Mouse (Mus musculus) neural tube, embryonic 14.5 days (tissue): ENCODE results near the gene Dnaja1. TPM values are rescaled to one million over a fixed set of nuclear protein-coding genes. Genes with fewer than 3 reads are reported as not detected.

Experiments used
- ATAC-seq: fragments of 200-750 bp; cut with Nextera tagmentation; 2 replicates; pipeline ENCODE4 v1.8.0; 2017; ENCODE audit warnings: low read depth, mild to moderate bottlenecking, moderate TSS enrichment, moderate library complexity
- H3K27ac ChIP-seq: fragments of 300-500 bp; sonication (generic); 2 replicates; pipeline ENCODE4 v1.5.1; 2014; ENCODE audit warnings: low read depth, mild to moderate bottlenecking, control low read depth, low read length, moderate library complexity, mixed read lengths
- H3K27me3 ChIP-seq: fragments of 300-500 bp; sonication (generic); 2 replicates; pipeline ENCODE4 v1.6.1; 2014; ENCODE audit warnings: low read length; ENCODE audit not compliant: control insufficient read depth, insufficient read depth
- H3K36me3 ChIP-seq: fragments of 300-500 bp; sonication (generic); 2 replicates; pipeline ENCODE4 v1.6.1; 2014; ENCODE audit warnings: low read length, mixed read lengths; ENCODE audit not compliant: control insufficient read depth, insufficient read depth
- H3K4me1 ChIP-seq: fragments of 300-500 bp; sonication (generic); 2 replicates; pipeline ENCODE4 v1.6.1; 2014; ENCODE audit warnings: low read length; ENCODE audit not compliant: control insufficient read depth, insufficient read depth
- H3K4me2 ChIP-seq: fragments of 300-500 bp; sonication (generic); 2 replicates; pipeline ENCODE4 v1.6.1; 2014; ENCODE audit warnings: mild to moderate bottlenecking, low read depth, low read length, control low read depth
- H3K4me3 ChIP-seq: fragments of 300-500 bp; sonication (generic); 2 replicates; pipeline ENCODE4 v1.5.1; 2014; ENCODE audit warnings: low read depth, low read length, control low read depth, mixed read lengths
- H3K9ac ChIP-seq: fragments of 300-500 bp; sonication (generic); replicated peaks from 2 replicates; pipeline ENCODE4 v1.6.1; 2014; ENCODE audit warnings: low read depth, mild to moderate bottlenecking, control low read depth, low read length, mixed read lengths
- H3K9me3 ChIP-seq: fragments of 300-500 bp; sonication (generic); 2 replicates; pipeline ENCODE4 v1.6.1; 2016; ENCODE audit warnings: low read length; ENCODE audit not compliant: control insufficient read depth
- WGBS: fragments of 180-500 bp; shearing (Covaris S2); extraction: QIAGEN DNeasy Blood & Tissue Kit; methylation state at CpG from one replicate; pipeline ENCODE4 v1.1.7; 2014; 5-methylcytosine and 5-hydroxymethylcytosine counted together
- polyA plus RNA-seq: library from polyadenylated mRNA; unstranded; fragments of >200 nt; fragmentation: Nextera tagmentation; extraction: Ambion mirVana; gene quantifications from 2 replicates; pipeline ENCODE4 v1.2.1, GENCODE M21; 2014

The Dnaja1 gene
- polyA plus RNA-seq, 1 experiment from 2014 or later, result 653 TPM

DNA sequence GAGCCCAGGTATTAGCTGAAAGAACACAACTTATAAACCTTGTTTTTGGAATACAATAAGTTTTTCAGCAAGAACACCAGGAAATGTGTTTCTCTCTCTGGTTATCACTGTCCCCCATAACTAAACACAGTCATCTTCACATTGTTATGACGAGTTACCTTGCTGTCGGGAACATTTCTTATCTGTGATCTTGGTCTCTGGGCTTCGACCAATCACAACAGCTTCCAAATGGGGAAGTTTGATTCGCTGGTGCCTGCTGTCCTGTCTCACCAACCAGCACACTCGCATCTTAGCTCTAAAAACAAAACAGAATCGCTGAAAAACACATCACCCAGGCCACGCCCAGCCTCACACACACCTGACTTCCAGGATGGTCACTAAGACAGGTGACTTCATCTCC lies 24.9 kb upstream of the Dnaja1 start:
- Histone ChIP-seq H3K27ac (no peak overlapping the region), H3K4me1 (peaks cover 6% of the 10 kb centered on the region), H3K9me3 (no peaks in the 10 kb centered on the region), H3K36me3 (peaks cover 24% of the 10 kb centered on the region), H3K4me3 (no peak overlapping the region), H3K4me2 (no peak overlapping the region), H3K27me3 (no peaks in the 10 kb centered on the region), H3K9ac (no peak overlapping the region)
- no peak for ATAC-seq
- 85% methylated on average over 7 of the region's 7 CpGs for WGBS

DNA sequence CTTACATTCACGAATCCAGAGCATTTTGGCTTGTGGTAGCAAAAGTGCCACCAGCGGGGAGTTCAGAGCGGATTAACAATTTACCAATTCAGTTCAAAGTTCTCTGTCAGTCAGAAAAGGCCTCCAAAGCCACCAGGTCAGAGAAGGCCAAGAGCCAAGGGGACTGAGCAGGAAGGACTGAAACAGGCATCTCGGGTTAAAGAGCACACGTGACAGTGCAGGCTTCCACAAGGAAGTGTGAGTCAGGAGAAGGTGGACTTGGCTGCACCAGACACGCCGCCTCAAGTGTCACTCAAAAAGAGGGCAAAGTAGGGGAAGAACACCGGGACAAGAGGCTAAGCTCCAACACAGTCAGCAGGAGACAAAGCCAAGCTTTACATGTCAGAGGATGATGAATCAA lies 21.7 kb upstream of the Dnaja1 start:
- H3K9me3 ChIP-seq, result no peaks in the 10 kb centered on the region
- no peak overlapping the region for H3K4me3 ChIP-seq
- no peak overlapping the region for H3K4me2 ChIP-seq
- WGBS, result 90% methylated on average over 8 of the region's 8 CpGs
- no peak overlapping the region for H3K9ac ChIP-seq
- peaks cover 15% of the 10 kb centered on the region for H3K4me1 ChIP-seq
- no peak overlapping the region for H3K27ac ChIP-seq
- H3K27me3 ChIP-seq, result no peaks in the 10 kb centered on the region
- ATAC-seq, result no peak
- H3K36me3 ChIP-seq, result peaks cover 6% of the 10 kb centered on the region; the same call in 1 of the 2 replicates

DNA sequence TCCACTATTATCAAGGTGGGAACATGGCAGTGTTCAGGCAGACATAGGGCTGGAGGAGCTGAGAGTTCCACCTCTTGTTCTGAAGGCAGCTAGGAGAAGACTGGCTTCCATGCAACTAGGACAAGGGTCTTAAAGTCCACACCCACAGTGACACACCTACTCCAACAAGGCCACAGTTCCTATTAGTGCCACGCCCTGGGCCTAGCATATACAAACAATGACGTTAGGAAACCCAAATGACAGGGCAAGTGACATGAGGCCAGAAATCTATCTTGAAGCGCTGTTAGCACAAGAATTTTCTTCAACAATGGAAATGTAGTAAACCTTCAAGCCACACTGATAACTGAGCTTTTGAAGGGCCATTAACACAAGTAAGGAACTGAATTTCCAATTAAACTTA lies 20.2 kb upstream of the Dnaja1 start:
- H3K4me3 ChIP-seq, result peak overlapping the region; percentile 54
- H3K36me3 ChIP-seq, result no peaks in the 10 kb centered on the region
- peak overlapping the region; percentile 75; the same call in 1 of the 2 replicates for H3K9ac ChIP-seq
- H3K27me3 ChIP-seq, result no peaks in the 10 kb centered on the region
- no peak for ATAC-seq
- H3K4me2 ChIP-seq, result peak overlapping the region; percentile 87
- WGBS, result 86% methylated on average over 3 of the region's 3 CpGs
- peaks cover 15% of the 10 kb centered on the region for H3K4me1 ChIP-seq
- H3K27ac ChIP-seq, result no peak overlapping the region; the same call in 1 of the 2 replicates
- no peaks in the 10 kb centered on the region for H3K9me3 ChIP-seq

DNA sequence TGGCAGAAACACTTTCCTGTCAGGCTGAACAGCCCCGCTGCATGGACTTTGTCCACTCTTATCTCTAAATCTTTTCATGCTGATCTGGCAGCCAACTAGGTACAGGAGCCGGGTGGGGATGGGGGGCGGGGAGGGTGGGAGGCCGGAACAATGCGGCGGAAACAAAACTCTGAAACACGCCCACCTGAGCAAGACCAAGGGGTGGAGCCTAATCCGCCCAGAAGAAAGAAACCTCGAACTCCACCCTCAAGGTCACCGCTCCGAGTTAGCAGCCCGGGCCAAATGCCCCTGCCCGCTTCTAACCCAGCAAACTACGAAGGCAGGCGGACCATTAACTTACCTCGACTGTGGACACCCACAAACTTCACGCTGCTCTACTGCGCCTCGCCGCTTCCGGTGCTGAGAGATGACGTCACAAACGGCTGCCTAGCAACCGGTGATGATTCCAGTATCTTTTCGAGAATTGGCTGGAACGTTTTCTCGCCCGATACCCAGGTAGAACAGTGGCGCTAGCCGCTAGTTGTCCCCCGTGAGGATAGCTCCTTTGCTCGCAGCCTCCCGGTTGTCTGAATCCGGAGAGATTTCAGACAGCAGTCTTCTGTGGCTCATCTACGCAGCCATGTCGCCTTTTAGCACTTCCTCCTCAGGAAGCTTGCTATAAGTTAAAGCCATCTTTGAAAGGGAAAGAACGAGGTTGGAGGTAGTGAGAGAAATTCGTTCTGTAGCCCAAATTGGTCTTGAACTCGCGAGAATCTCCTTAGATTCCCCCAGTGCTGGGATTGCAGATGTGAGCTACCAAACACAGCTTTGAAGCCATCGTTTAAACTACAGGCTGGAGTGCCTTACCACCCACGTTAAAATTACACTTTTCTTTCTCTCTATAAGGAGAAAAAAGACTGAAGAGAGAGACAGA lies 18.9 kb upstream of the Dnaja1 start, which contains the start of gene Aptx:
Aptx (minus strand) TSS at position 398 of the 913 bp plus-strand sequence.
- no peaks in the 10 kb centered on the region for H3K27me3 ChIP-seq
- H3K36me3 ChIP-seq, result no peaks in the 10 kb centered on the region
- H3K4me3 ChIP-seq, result peak within 1 kb of the TSS; percentile 54
- peak within 1 kb of the TSS; percentile 98 for H3K27ac ChIP-seq
- peaks cover 15% of the 10 kb centered on the region for H3K4me1 ChIP-seq
- peak; percentile 94 for ATAC-seq
- peak within 1 kb of the TSS; percentile 87 for H3K4me2 ChIP-seq
- H3K9me3 ChIP-seq, result no peaks in the 10 kb centered on the region
- WGBS, result under 1% methylated on average over 42 of the region's 42 CpGs
- peak within 1 kb of the TSS; percentile 75 for H3K9ac ChIP-seq

DNA sequence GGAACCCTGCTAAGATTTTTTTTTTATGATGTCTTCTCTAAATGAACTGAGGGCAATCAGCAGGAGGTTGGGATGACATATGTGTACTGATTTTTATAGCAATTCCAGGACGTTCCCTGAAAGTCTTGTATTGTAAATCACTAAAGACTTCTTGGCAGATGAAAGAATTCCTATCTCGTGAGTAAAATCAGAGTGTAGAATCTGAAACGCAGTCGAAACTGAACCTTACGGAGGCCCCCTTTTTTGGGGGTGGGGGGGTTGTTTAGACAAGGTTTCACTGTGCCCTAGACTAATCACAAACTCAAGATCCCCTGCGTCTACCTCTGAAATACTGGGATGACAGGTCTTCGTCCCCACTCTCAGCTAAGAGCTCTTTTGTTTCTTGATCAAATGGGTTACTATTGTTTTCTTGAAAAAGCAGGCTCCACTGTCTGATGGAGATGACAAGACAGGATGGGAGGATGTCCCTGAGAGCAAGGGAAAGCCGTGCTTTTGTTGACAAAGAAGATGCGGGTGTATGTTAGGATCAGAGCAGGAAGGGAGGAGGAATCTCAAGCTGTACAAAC lies 18.2 kb upstream of the Dnaja1 start:
- Histone ChIP-seq H3K27me3 (no peaks in the 10 kb centered on the region), H3K9me3 (no peaks in the 10 kb centered on the region), H3K9ac (peak overlapping the region; percentile 75), H3K36me3 (no peaks in the 10 kb centered on the region), H3K4me2 (peak overlapping the region; percentile 87), H3K27ac (peak overlapping the region; percentile 98), H3K4me1 (peaks cover 15% of the 10 kb centered on the region), H3K4me3 (peak overlapping the region; percentile 54)
- no peak; the same call in 1 of the 2 replicates for ATAC-seq
- 21% methylated on average over 9 of the region's 9 CpGs for WGBS

- no peak for ATAC-seq
- Histone ChIP-seq H3K9ac (no peak overlapping the region), H3K27me3 (no peaks in the 10 kb centered on the region), H3K36me3 (no peaks in the 10 kb centered on the region), H3K27ac (no peak overlapping the region), H3K4me1 (peaks cover 9% of the 10 kb centered on the region), H3K4me3 (no peak overlapping the region), H3K9me3 (no peaks in the 10 kb centered on the region), H3K4me2 (no peak overlapping the region)
- WGBS, result 94% methylated on average over 3 of the region's 3 CpGs
These were observed 4.8 kb upstream of the Dnaja1 start for GRCm38 (mm10) chr4:40717141-40717540.

DNA sequence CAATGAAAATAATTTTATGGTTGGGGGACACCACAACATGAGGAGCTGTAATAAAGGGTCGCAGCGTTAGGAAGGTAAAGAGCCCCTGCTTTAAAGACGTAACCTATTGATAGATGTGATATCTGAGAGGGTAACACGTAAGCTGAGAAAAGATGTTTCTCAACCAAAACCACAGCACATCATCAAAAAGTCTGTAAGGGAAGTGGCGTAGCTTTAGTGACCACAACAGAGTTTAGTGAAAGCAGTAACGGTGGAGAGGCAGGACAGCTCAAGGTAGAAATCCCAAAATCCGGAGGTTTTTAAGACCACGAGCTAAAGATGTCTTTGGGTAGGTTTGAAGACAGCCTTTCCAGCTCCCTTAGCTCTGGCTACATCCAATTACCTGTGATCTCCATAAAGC lies 1.0 kb upstream of the Dnaja1 start:
- no peaks in the 10 kb centered on the region for H3K27me3 ChIP-seq
- 97% methylated on average over 8 of the region's 8 CpGs for WGBS
- no peaks in the 10 kb centered on the region for H3K9me3 ChIP-seq
- peak overlapping the region; percentile 99 for H3K27ac ChIP-seq
- peaks cover 12% of the 10 kb centered on the region; the same call in 1 of the 2 replicates for H3K36me3 ChIP-seq
- H3K4me2 ChIP-seq, result no peak overlapping the region; the same call in 1 of the 2 replicates
- no peak overlapping the region for H3K9ac ChIP-seq
- no peak for ATAC-seq
- no peak overlapping the region for H3K4me3 ChIP-seq
- peaks cover 32% of the 10 kb centered on the region for H3K4me1 ChIP-seq

DNA sequence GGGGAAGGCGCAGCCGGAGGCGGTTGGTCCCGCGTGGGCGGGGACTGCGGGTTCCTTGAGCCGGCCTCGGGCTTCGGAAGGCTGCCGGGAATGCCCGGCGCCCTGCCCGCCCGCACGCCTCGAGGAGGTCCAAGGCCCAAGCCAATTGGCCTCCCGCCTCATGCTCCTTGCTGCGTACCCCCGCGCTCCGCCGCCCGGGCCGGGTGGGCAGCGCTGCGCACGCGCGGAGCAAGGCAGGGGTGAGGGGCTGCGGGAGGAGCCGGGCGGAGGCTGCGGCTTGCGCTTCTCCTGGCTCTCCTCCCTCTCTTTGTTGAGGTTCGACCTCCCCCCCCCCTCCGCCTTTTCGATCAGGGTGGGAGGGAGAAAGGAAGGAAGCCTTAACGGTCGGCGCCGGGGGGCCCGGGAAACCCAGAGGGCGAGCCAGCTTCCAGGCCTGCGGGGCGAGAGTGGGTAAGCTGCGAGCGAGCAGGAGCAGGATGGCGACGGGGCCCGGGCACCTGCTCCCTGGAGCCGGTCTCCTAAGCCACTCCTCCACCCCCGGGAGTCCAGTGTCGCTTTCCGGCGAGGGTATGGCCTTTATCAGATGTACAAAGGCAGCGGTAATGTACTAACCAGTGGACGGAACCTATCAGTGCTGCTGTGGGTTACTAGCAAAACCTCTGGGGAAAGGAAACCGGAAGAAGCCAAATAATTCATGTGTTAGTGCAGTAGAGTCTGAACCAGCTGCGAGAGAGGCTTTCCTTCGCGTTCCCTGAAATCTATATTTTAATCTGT lies 924 bp downstream of the Dnaja1 start:
- Histone ChIP-seq H3K9me3 (no peaks in the 10 kb centered on the region), H3K27ac (peak overlapping the region; percentile 99), H3K4me1 (peaks cover 37% of the 10 kb centered on the region), H3K27me3 (no peaks in the 10 kb centered on the region), H3K36me3 (peaks cover 29% of the 10 kb centered on the region), H3K4me2 (peak overlapping the region; percentile 81), H3K4me3 (peak overlapping the region; percentile 75), H3K9ac (peak overlapping the region; percentile 97)
- WGBS, result under 1% methylated on average over 56 of the region's 62 CpGs
- ATAC-seq, result peak; percentile 92
